Mouse (Mus musculus) small intestine, adult 2 months (tissue): ENCODE measurements at regions not wholly inside any gene's neighbourhood (a gene's known extent, or its start where the extent isn't known, plus 50 kb on each side); places are given as distances from the start of the nearest gene placed in this dataset.

Experiments
- CTCF ChIP-seq: fragments of 200-500 bp; IDR thresholded peaks from 2 replicates; pipeline ENCODE4 v1.5.1; 2012; ENCODE audit warnings: low read depth, mild to moderate bottlenecking, control low read depth, inconsistent platforms, low read length, moderate library complexity, mixed read lengths; ENCODE audit not compliant: insufficient replicate concordance, insufficient read length; ENCODE audit errors: extremely low read depth
- POLR2A ChIP-seq: fragments of 200-500 bp; IDR thresholded peaks from 2 replicates; pipeline ENCODE4 v1.6.1; 2012; ENCODE audit warnings: low read depth, mild to moderate bottlenecking, control low read depth, inconsistent platforms, low read length, moderate library complexity

DNA sequence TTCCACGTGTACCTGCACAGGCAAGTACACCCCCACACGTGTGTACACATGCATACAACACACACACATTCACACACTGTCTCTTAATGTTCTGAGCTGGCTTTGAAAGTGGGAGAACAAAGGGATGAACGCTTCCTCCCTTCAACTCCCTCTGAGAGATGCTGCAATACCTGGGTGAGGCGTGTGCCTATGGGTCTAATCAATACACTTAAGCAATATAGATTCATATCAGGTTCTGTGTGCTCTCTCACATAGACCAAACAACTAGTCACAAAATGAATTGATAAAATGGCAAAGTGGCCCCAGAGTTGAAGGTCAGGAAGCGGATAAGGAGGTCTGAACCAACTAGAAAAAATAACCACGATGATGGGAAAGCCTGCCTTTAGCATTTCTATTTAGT, 116.1 kb upstream of the Plcz1 start:
- TF ChIP-seq CTCF (no peak), POLR2A (no peak)
